Mouse (Mus musculus) hindlimb bud, embryonic 11.5 days (tissue): ENCODE results near the gene Fam102a.

ENCODE experiments used
- DNase-seq: peaks from one replicate; pipeline ENCODE4 v3.0.0-alpha.2; 2012; ENCODE audit warnings: low read depth, low spot score; ENCODE audit errors: extremely low spot score

Gene Fam102a

GRCm38 (mm10) chr2:32576532-32576931, 41.4 kb downstream of the Fam102a start:
- DNase-seq: no peak

- no peak for DNase-seq
Observed at GRCm38 (mm10) chr2:32578146-32579046, 43.3 kb downstream of the Fam102a start.

- DNase-seq: no peak
Observed at GRCm38 (mm10) chr2:32581450-32582095, 46.4 kb downstream of the Fam102a start.

- DNase-seq: no peak
Observed at GRCm38 (mm10) chr2:32582830-32583799, 48.0 kb downstream of the Fam102a start.

- no peak for DNase-seq
Observed at GRCm38 (mm10) chr2:32585149-32585714, 50.1 kb downstream of the Fam102a start.

- DNase-seq: no peak
Observed at GRCm38 (mm10) chr2:32586871-32587351, 51.8 kb downstream of the Fam102a start, which contains the start of gene St6galnac4. Gene St6galnac4, plus strand, starts transcription at chr2:32587095.

- DNase-seq: no peak
Observed at GRCm38 (mm10) chr2:32587731-32588321, 52.7 kb downstream of the Fam102a start.

- no peak for DNase-seq
Observed at GRCm38 (mm10) chr2:32589213-32589795, 54.2 kb downstream of the Fam102a start.

- DNase-seq: no peak
Observed at GRCm38 (mm10) chr2:32590224-32590623, 55.1 kb downstream of the Fam102a start.

GRCm38 (mm10) chr2:32591249-32591648, 56.1 kb downstream of the Fam102a start:
- DNase-seq: no peak

GRCm38 (mm10) chr2:32596725-32597124, 61.6 kb downstream of the Fam102a start:
- DNase-seq: no peak

- no peak for DNase-seq
Observed at GRCm38 (mm10) chr2:32597248-32597647, 62.1 kb downstream of the Fam102a start.

- DNase-seq: no peak
Observed at GRCm38 (mm10) chr2:32597699-32598098, 62.6 kb downstream of the Fam102a start.

- no peak for DNase-seq
Observed at GRCm38 (mm10) chr2:32598506-32598905, 63.4 kb downstream of the Fam102a start.

GRCm38 (mm10) chr2:32599409-32599808, 64.3 kb downstream of the Fam102a start, which contains the start of gene St6galnac6:
Gene St6galnac6, plus strand, starts transcription at chr2:32599709.
- no peak for DNase-seq

GRCm38 (mm10) chr2:32601417-32602065, 66.4 kb downstream of the Fam102a start:
- DNase-seq: no peak

- DNase-seq: no peak
Observed at GRCm38 (mm10) chr2:32602600-32603054, 67.5 kb downstream of the Fam102a start.

GRCm38 (mm10) chr2:32604631-32605030, 69.5 kb downstream of the Fam102a start:
- no peak for DNase-seq
